Comparison of ENCODE assay signal across 8 mouse cellular contexts in the genomic region with DNA sequence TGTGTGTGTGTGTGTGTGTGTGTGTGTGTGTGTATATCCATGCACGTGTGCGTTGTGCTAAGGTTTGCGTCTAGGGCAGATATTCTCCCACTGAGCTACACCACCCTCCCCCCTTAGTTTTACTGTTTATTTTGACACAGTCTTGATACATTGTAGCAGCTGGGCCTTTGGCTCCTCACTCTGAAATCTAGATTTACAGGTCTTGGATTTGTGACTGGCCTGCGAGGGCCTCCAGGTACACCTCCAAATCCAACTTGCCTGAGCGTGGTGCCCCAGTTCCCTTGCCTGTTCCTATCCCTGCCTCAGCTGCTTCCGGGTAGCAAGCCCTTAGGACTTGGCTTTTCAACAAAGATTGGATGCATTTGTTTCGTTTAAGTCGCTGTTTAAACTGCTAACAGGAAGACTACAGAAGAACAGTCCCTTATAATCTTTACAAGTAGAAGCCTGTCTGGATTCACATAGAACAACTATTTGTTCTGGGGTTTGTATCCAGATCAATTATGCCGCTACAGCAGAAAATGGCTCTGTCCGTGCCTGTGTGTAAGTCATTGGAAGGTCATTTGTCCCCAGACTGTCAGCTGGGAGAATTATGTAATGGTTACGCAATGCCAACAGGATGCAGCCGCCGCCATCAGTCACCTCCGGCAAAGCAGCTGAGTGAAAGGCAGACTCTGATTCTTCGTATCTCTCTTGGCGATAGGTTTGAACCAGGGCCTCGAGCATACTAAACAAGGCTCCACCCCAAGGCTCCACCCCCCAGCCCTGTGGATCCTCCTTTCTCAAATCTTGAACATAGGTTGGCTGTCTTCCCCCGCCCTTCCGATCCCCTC. TPM values are rescaled to one million over a fixed set of nuclear protein-coding genes. Genes with fewer than 3 reads are reported as not detected.
DNase-seq lines count a peak whose midpoint lies in the region; ATAC-seq lines count a peak whose summit lies in the region.

No protein-coding gene starts in this region.

- peaks cover 51% of the 10 kb centered on the region for H3K4me1 ChIP-seq in embryonic facial prominence, embryonic 15.5 days
- peaks cover 26% of the 10 kb centered on the region for H3K4me1 ChIP-seq in intestine, embryonic 15.5 days (replicated peaks)
- H3K4me1 ChIP-seq in liver, embryonic 16.5 days (ENCODE audit: control insufficient read depth, low read depth, low read length): peaks cover 35% of the 10 kb centered on the region

- 63% methylated on average over 19 of the region's 19 CpGs for WGBS in embryonic facial prominence, embryonic 15.5 days
- WGBS in intestine, embryonic 15.5 days: 64% methylated on average over 19 of the region's 19 CpGs
- 55% methylated on average over 19 of the region's 19 CpGs for WGBS in liver, embryonic 16.5 days (ENCODE audit: insufficient replicate concordance)

- no peaks in the 10 kb centered on the region for H3K27me3 ChIP-seq in embryonic facial prominence, embryonic 15.5 days
- H3K27me3 ChIP-seq in intestine, embryonic 15.5 days (replicated peaks): no peaks in the 10 kb centered on the region
- no peaks in the 10 kb centered on the region for H3K27me3 ChIP-seq in liver, embryonic 16.5 days (ENCODE audit: control insufficient read depth, insufficient read depth, low read depth, low read length)

- no peak overlapping the region for H3K4me2 ChIP-seq in embryonic facial prominence, embryonic 15.5 days (replicated peaks)
- H3K4me2 ChIP-seq in intestine, embryonic 15.5 days (replicated peaks): no peak overlapping the region
- no peak overlapping the region for H3K4me2 ChIP-seq in liver, embryonic 16.5 days (ENCODE audit: low read depth, low read length)

- no peaks in the 10 kb centered on the region for H3K9me3 ChIP-seq in embryonic facial prominence, embryonic 15.5 days (replicated peaks)
- H3K9me3 ChIP-seq in intestine, embryonic 15.5 days: no peaks in the 10 kb centered on the region
- H3K9me3 ChIP-seq in liver, embryonic 16.5 days (replicated peaks; ENCODE audit: control insufficient read depth, low read length): no peaks in the 10 kb centered on the region

- ATAC-seq in embryonic facial prominence, embryonic 15.5 days (ENCODE audit: insufficient number of reproducible peaks, low FRiP score, low TSS enrichment, low read depth): no peak
- no peak for ATAC-seq in intestine, embryonic 15.5 days
- 0 out of 2 replicates have a peak, but pooled peaks have one; percentile 35 for ATAC-seq in liver, embryonic 16.5 days (ENCODE audit: low read depth)
- no peak for ATAC-seq in frontal cortex, adult (ENCODE audit: low TSS enrichment)

- peak overlapping the region; percentile 77 for H3K27ac ChIP-seq in embryonic facial prominence, embryonic 15.5 days (replicated peaks)
- peak overlapping the region; percentile 20; the same call in 1 of the 2 replicates for H3K27ac ChIP-seq in intestine, embryonic 15.5 days
- peak overlapping the region; percentile 57 for H3K27ac ChIP-seq in liver, embryonic 16.5 days (ENCODE audit: low read length)

- DNase-seq in WW6 (ENCODE audit: low read depth, low spot score): peak; percentile 66
- no peak for DNase-seq in right cerebral cortex, postnatal 25 days
- no peak for DNase-seq in Muller cell, postnatal 12 days (ENCODE audit: inconsistent ontology term)
- no peak for DNase-seq in adipocyte (ENCODE audit: low spot score)

- H3K36me3 ChIP-seq in embryonic facial prominence, embryonic 15.5 days: peaks cover 26% of the 10 kb centered on the region
- peaks cover 17% of the 10 kb centered on the region for H3K36me3 ChIP-seq in intestine, embryonic 15.5 days
- H3K36me3 ChIP-seq in liver, embryonic 16.5 days (ENCODE audit: control insufficient read depth, insufficient read depth): peaks cover 9% of the 10 kb centered on the region

- no peak overlapping the region for H3K9ac ChIP-seq in embryonic facial prominence, embryonic 15.5 days
- H3K9ac ChIP-seq in intestine, embryonic 15.5 days: no peak overlapping the region
- H3K9ac ChIP-seq in liver, embryonic 16.5 days (ENCODE audit: low read depth, low read length): no peak overlapping the region

- no peak overlapping the region for H3K4me3 ChIP-seq in embryonic facial prominence, embryonic 15.5 days (replicated peaks)
- no peak overlapping the region for H3K4me3 ChIP-seq in intestine, embryonic 15.5 days (replicated peaks)
- no peak overlapping the region for H3K4me3 ChIP-seq in liver, embryonic 16.5 days (ENCODE audit: low read depth, low read length)

RNA-seq across cellular contexts. Expression of a gene that starts 31.7 kb away (rescaled TPM):
- polyA plus RNA-seq in embryonic facial prominence, embryonic 15.5 days (2015; fragmentation: Nextera tagmentation; extraction: Ambion mirVana): 61.4 and 69.3 TPM in 2 replicates
- 30.4 and 30.7 TPM in 2 replicates for polyA plus RNA-seq in intestine, embryonic 15.5 days (2015; fragmentation: Nextera tagmentation; extraction: Ambion mirVana)
- 18.4 and 19.3 TPM in 2 replicates for polyA plus RNA-seq in liver, embryonic 16.5 days (2015; fragmentation: Nextera tagmentation; extraction: Ambion mirVana)

Comparison
In these comparisons a context has a peak if more than half of its experiments do, and no peak if none do; other contexts are left out.
1. H3K27ac ChIP-seq: peak in every context shown above with its lines; median percentile 77 in embryonic facial prominence, embryonic 15.5 days; 57 in liver, embryonic 16.5 days; 20 in intestine, embryonic 15.5 days.